Mouse (Mus musculus) bone marrow, adult 2 months (tissue): ENCODE measurements around the gene Eva1a. TPM values are rescaled to one million over a fixed set of nuclear protein-coding genes. Genes with fewer than 3 reads are reported as not detected.

Experiments used
- H3K27ac ChIP-seq: fragments of 200-500 bp; 2 replicates; pipeline ENCODE4 v1.5.1; 2012; ENCODE audit warnings: low read depth, mild to moderate bottlenecking, control low read depth, inconsistent platforms, low read length; ENCODE audit not compliant: control insufficient read depth, poor library complexity, insufficient read depth
- H3K4me1 ChIP-seq: fragments of 200-500 bp; 2 replicates; pipeline ENCODE4 v1.6.1; 2011; ENCODE audit warnings: low read length; ENCODE audit not compliant: control insufficient read depth, insufficient read depth
- H3K4me3 ChIP-seq: fragments of 200-500 bp; replicated peaks from 2 replicates; pipeline ENCODE3; 2011; ENCODE audit warnings: mild to moderate bottlenecking, low read depth, low read length, control low read depth; ENCODE audit not compliant: control insufficient read depth
- CTCF ChIP-seq: fragments of 200-500 bp; IDR thresholded peaks from 2 replicates; pipeline ENCODE4 v1.5.1; 2011; ENCODE audit warnings: low read length, control low read depth; ENCODE audit not compliant: control insufficient read depth, insufficient read depth
- POLR2A ChIP-seq: fragments of 200-500 bp; IDR thresholded peaks from 2 replicates; pipeline ENCODE4 v1.6.1; 2011; ENCODE audit warnings: low read depth, mild to moderate bottlenecking, control low read depth, low read length, borderline replicate concordance; ENCODE audit not compliant: control insufficient read depth
- WGBS: fragments of 180-500 bp; shearing (Covaris S2); methylation state at CpG from one replicate; pipeline ENCODE4 v1.1.7; 2018; 5-methylcytosine and 5-hydroxymethylcytosine counted together
- polyA plus RNA-seq: library from polyadenylated mRNA; stranded (reverse); fragments of >200 nt; gene quantifications from 2 replicates; pipeline ENCODE4 v1.2.4, GENCODE M21; 2011; ENCODE audit warnings: low replicate concordance; ENCODE audit not compliant: missing spikeins, insufficient read depth, insufficient read length

Eva1a gene
- polyA plus RNA-seq: 1.1 TPM in 1 of 2 replicates, not detected in the other

GRCm38 (mm10) chr6:82040834-82041487, at the start of gene Eva1a:
Eva1a (plus strand) TSS chr6:82041043.
- no peak within 1 kb of the TSS for H3K4me3 ChIP-seq
- 4% methylated on average over 11 of the region's 11 CpGs for WGBS
- no peak for TF ChIP-seq POLR2A
- no peak for TF ChIP-seq CTCF
- no peak within 1 kb of the TSS for H3K27ac ChIP-seq
- H3K4me1 ChIP-seq: no peaks in the 10 kb centered on the region

- Histone ChIP-seq H3K27ac (no peak overlapping the region), H3K4me3 (no peak overlapping the region), H3K4me1 (no peaks in the 10 kb centered on the region)
- WGBS: 72% methylated on average over 1 of the region's 1 CpGs
- TF ChIP-seq POLR2A (no peak), CTCF (no peak)
Measured at GRCm38 (mm10) chr6:82012392-82012791, 28.5 kb upstream of the Eva1a start.

- 55% methylated on average over 5 of the region's 5 CpGs for WGBS
- no peak overlapping the region for H3K4me3 ChIP-seq
- no peaks in the 10 kb centered on the region for H3K4me1 ChIP-seq
- no peak overlapping the region for H3K27ac ChIP-seq
- TF ChIP-seq POLR2A (no peak), CTCF (no peak)
Measured at GRCm38 (mm10) chr6:82021074-82021473, 19.8 kb upstream of the Eva1a start.

GRCm38 (mm10) chr6:82021494-82021893, 19.3 kb upstream of the Eva1a start:
- H3K4me3 ChIP-seq: no peak overlapping the region
- no peaks in the 10 kb centered on the region for H3K4me1 ChIP-seq
- H3K27ac ChIP-seq: no peak overlapping the region
- TF ChIP-seq POLR2A: no peak
- TF ChIP-seq CTCF: no peak
- 84% methylated on average over 5 of the region's 5 CpGs for WGBS

GRCm38 (mm10) chr6:82029611-82030510, 11.0 kb upstream of the Eva1a start:
- no peaks in the 10 kb centered on the region; the same call in 1 of the 2 replicates for H3K4me1 ChIP-seq
- WGBS: 78% methylated on average over 19 of the region's 19 CpGs
- no peak overlapping the region for H3K4me3 ChIP-seq
- no peak overlapping the region for H3K27ac ChIP-seq
- no peak for TF ChIP-seq POLR2A

- 78% methylated on average over 8 of the region's 8 CpGs for WGBS
- H3K27ac ChIP-seq: no peak overlapping the region
- no peak overlapping the region for H3K4me3 ChIP-seq
- H3K4me1 ChIP-seq: no peaks in the 10 kb centered on the region; the same call in 1 of the 2 replicates
- TF ChIP-seq CTCF (no peak), POLR2A (no peak)
Measured at GRCm38 (mm10) chr6:82030511-82030884, 10.3 kb upstream of the Eva1a start.

- 76% methylated on average over 7 of the region's 7 CpGs for WGBS
- H3K4me3 ChIP-seq: no peak overlapping the region
Measured at GRCm38 (mm10) chr6:82037211-82037610, 3.6 kb upstream of the Eva1a start.

GRCm38 (mm10) chr6:82039193-82039592, 1.6 kb upstream of the Eva1a start:
- 69% methylated on average over 6 of the region's 6 CpGs for WGBS
- no peak overlapping the region for H3K27ac ChIP-seq
- TF ChIP-seq CTCF: no peak
- no peak for TF ChIP-seq POLR2A
- no peaks in the 10 kb centered on the region for H3K4me1 ChIP-seq
- no peak overlapping the region for H3K4me3 ChIP-seq

More at GRCm38 (mm10) chr6:82037211-82037610, 3.6 kb upstream of the Eva1a start:
- TF ChIP-seq CTCF (no peak), POLR2A (no peak)
- Histone ChIP-seq H3K4me1 (no peaks in the 10 kb centered on the region), H3K27ac (no peak overlapping the region)

GRCm38 (mm10) chr6:82039968-82040367, 875 bp upstream of the Eva1a start:
- Histone ChIP-seq H3K27ac (no peak overlapping the region), H3K4me1 (no peaks in the 10 kb centered on the region), H3K4me3 (no peak overlapping the region)
- 67% methylated on average over 7 of the region's 7 CpGs for WGBS
- no peak for TF ChIP-seq CTCF
